Mouse (Mus musculus): ENCODE results near the gene Ptpro. TPM values are rescaled to one million over a fixed set of nuclear protein-coding genes. Genes with fewer than 3 reads are reported as not detected.

Ptpro gene
- polyA plus RNA-seq, 1 experiment from 2014 or later = 64.1 TPM

- H3K79me2 ChIP-seq (ENCODE audit: inconsistent target) = no peaks in the 10 kb centered on the region
- no peak overlapping the region for H3K27ac ChIP-seq
- 100% methylated on average over 2 of the region's 2 CpGs for WGBS (ENCODE audit: missing documents)
- H3K4me3 ChIP-seq (ENCODE audit: inconsistent target) = no peak overlapping the region
- 0 out of 2 replicates have a peak, but pooled peaks cover 11% of the 10 kb centered on the region for H3K36me3 ChIP-seq (ENCODE audit: inconsistent target)
Observed at GRCm38 (mm10) chr6:137496562-137496961, 244.4 kb downstream of the Ptpro start.

GRCm38 (mm10) chr6:137497208-137497835 is 245.2 kb downstream of the Ptpro start:
- 97% methylated on average over 8 of the region's 8 CpGs for WGBS (ENCODE audit: missing documents)
- H3K4me3 ChIP-seq (ENCODE audit: inconsistent target) = no peak overlapping the region
- no peak overlapping the region for H3K27ac ChIP-seq
- 0 out of 2 replicates have a peak, but pooled peaks cover 11% of the 10 kb centered on the region for H3K36me3 ChIP-seq (ENCODE audit: inconsistent target)
- H3K79me2 ChIP-seq (ENCODE audit: inconsistent target) = no peaks in the 10 kb centered on the region

- 91% methylated on average over 6 of the region's 6 CpGs for WGBS (ENCODE audit: missing documents)
- Histone ChIP-seq H3K27ac (no peak overlapping the region), H3K4me3 (ENCODE audit: inconsistent target) (no peak overlapping the region), H3K36me3 (ENCODE audit: inconsistent target) (0 out of 2 replicates have a peak, but pooled peaks cover 11% of the 10 kb centered on the region), H3K79me2 (ENCODE audit: inconsistent target) (no peaks in the 10 kb centered on the region)
Observed at GRCm38 (mm10) chr6:137498781-137499180, 246.7 kb downstream of the Ptpro start.

GRCm38 (mm10) chr6:137503009-137503408 is 250.9 kb downstream of the Ptpro start:
- Histone ChIP-seq H3K27ac (no peak overlapping the region), H3K79me2 (ENCODE audit: inconsistent target) (no peaks in the 10 kb centered on the region), H3K36me3 (ENCODE audit: inconsistent target) (peaks cover 11% of the 10 kb centered on the region; the same call in 1 of the 2 replicates), H3K4me3 (ENCODE audit: inconsistent target) (no peak overlapping the region)
- 92% methylated on average over 6 of the region's 7 CpGs for WGBS (ENCODE audit: missing documents)

- H3K36me3 ChIP-seq (ENCODE audit: inconsistent target) = peaks cover 13% of the 10 kb centered on the region; the same call in 1 of the 2 replicates
- 91% methylated on average over 8 of the region's 8 CpGs for WGBS (ENCODE audit: missing documents)
- H3K27ac ChIP-seq = no peak overlapping the region
- H3K79me2 ChIP-seq (ENCODE audit: inconsistent target) = no peaks in the 10 kb centered on the region
- H3K4me3 ChIP-seq (ENCODE audit: inconsistent target) = no peak overlapping the region
Observed at GRCm38 (mm10) chr6:137503462-137503861, 251.3 kb downstream of the Ptpro start.

GRCm38 (mm10) chr6:137504052-137504451 is 251.9 kb downstream of the Ptpro start:
- whole genome bisulfite sequencing (ENCODE audit: missing documents) = 84% methylated on average over 1 of the region's 1 CpGs
- no peak overlapping the region for H3K4me3 ChIP-seq (ENCODE audit: inconsistent target)
- H3K79me2 ChIP-seq (ENCODE audit: inconsistent target) = no peaks in the 10 kb centered on the region
- peaks cover 15% of the 10 kb centered on the region; the same call in 1 of the 2 replicates for H3K36me3 ChIP-seq (ENCODE audit: inconsistent target)
- no peak overlapping the region for H3K27ac ChIP-seq

GRCm38 (mm10) chr6:137505555-137506227 is 253.6 kb downstream of the Ptpro start:
- WGBS (ENCODE audit: missing documents) = 85% methylated on average over 3 of the region's 3 CpGs
- H3K79me2 ChIP-seq (ENCODE audit: inconsistent target) = no peaks in the 10 kb centered on the region
- H3K4me3 ChIP-seq (ENCODE audit: inconsistent target) = no peak overlapping the region
- peaks cover 17% of the 10 kb centered on the region; the same call in 1 of the 2 replicates for H3K36me3 ChIP-seq (ENCODE audit: inconsistent target)
- H3K27ac ChIP-seq = no peak overlapping the region

GRCm38 (mm10) chr6:137506563-137506962 is 254.4 kb downstream of the Ptpro start:
- H3K36me3 ChIP-seq (ENCODE audit: inconsistent target) = peaks cover 17% of the 10 kb centered on the region; the same call in 1 of the 2 replicates
- no peaks in the 10 kb centered on the region for H3K79me2 ChIP-seq (ENCODE audit: inconsistent target)
- H3K4me3 ChIP-seq (ENCODE audit: inconsistent target) = no peak overlapping the region
- H3K27ac ChIP-seq = no peak overlapping the region
- 100% methylated on average over 5 of the region's 7 CpGs for WGBS (ENCODE audit: missing documents)

GRCm38 (mm10) chr6:137508936-137509335 is 256.8 kb downstream of the Ptpro start:
- no peaks in the 10 kb centered on the region for H3K79me2 ChIP-seq (ENCODE audit: inconsistent target)
- H3K27ac ChIP-seq = no peak overlapping the region
- WGBS (ENCODE audit: missing documents) = 95% methylated on average over 19 of the region's 19 CpGs
- no peak overlapping the region for H3K4me3 ChIP-seq (ENCODE audit: inconsistent target)
- H3K36me3 ChIP-seq (ENCODE audit: inconsistent target) = peaks cover 21% of the 10 kb centered on the region; the same call in 1 of the 2 replicates

GRCm38 (mm10) chr6:137509341-137510045 is 257.4 kb downstream of the Ptpro start:
- peaks cover 27% of the 10 kb centered on the region; the same call in 1 of the 2 replicates for H3K36me3 ChIP-seq (ENCODE audit: inconsistent target)
- 93% methylated on average over 14 of the region's 14 CpGs for whole genome bisulfite sequencing (ENCODE audit: missing documents)
- H3K27ac ChIP-seq = no peak overlapping the region

GRCm38 (mm10) chr6:137512753-137513152 is 260.6 kb downstream of the Ptpro start:
- 72% methylated on average over 5 of the region's 5 CpGs for WGBS (ENCODE audit: missing documents)
- Histone ChIP-seq H3K4me3 (ENCODE audit: inconsistent target) (no peak overlapping the region), H3K79me2 (ENCODE audit: inconsistent target) (no peaks in the 10 kb centered on the region)

More at GRCm38 (mm10) chr6:137509341-137510045, 257.4 kb downstream of the Ptpro start:
- Histone ChIP-seq H3K79me2 (ENCODE audit: inconsistent target) (no peaks in the 10 kb centered on the region), H3K4me3 (ENCODE audit: inconsistent target) (no peak overlapping the region)

More at GRCm38 (mm10) chr6:137512753-137513152, 260.6 kb downstream of the Ptpro start:
- H3K27ac ChIP-seq = no peak overlapping the region
- H3K36me3 ChIP-seq (ENCODE audit: inconsistent target) = peaks cover 23% of the 10 kb centered on the region; the same call in 1 of the 2 replicates

Other genes with a start within 250 kb of the Ptpro start
- not detected in 3 replicates for gene Rerg, start 81.8 kb upstream of the Ptpro start, polyA plus RNA-seq (2018)